Mouse (Mus musculus): Measurements from ENCODE around the gene Ctnna2.

Gene Ctnna2

GRCm38 (mm10) chr6:77599244-77599643 is 380.3 kb downstream of the Ctnna2 start:
- in situ Hi-C loops (cut with MboI, MseI) = no loop called here

GRCm38 (mm10) chr6:77582568-77582967 is 396.9 kb downstream of the Ctnna2 start:
- in situ Hi-C loops (cut with MboI, MseI) = no loop called here

- in situ Hi-C loops (cut with MboI, MseI) = no loop called here
These were observed 398.6 kb downstream of the Ctnna2 start for GRCm38 (mm10) chr6:77580926-77581325.

- in situ Hi-C loops (cut with MboI, MseI) = no loop called here
These were observed 400.9 kb downstream of the Ctnna2 start for GRCm38 (mm10) chr6:77578612-77579011.

GRCm38 (mm10) chr6:77577585-77577984 is 401.9 kb downstream of the Ctnna2 start:
- in situ Hi-C loops (cut with MboI, MseI) = no loop called here

- in situ Hi-C loops (cut with MboI, MseI) = no loop called here
These were observed 406.9 kb downstream of the Ctnna2 start for GRCm38 (mm10) chr6:77572614-77573013.

- in situ Hi-C loops (cut with MboI, MseI) = no loop called here
These were observed 409.6 kb downstream of the Ctnna2 start for GRCm38 (mm10) chr6:77569851-77570250.

GRCm38 (mm10) chr6:77556181-77556580 is 423.3 kb downstream of the Ctnna2 start:
- in situ Hi-C loops (cut with MboI, MseI) = no loop called here

GRCm38 (mm10) chr6:77537055-77537807 is 442.3 kb downstream of the Ctnna2 start:
- in situ Hi-C loops (cut with MboI, MseI) = no loop called here

- in situ Hi-C loops (cut with MboI, MseI) = no loop called here
These were observed 451.9 kb downstream of the Ctnna2 start for GRCm38 (mm10) chr6:77527636-77528035.

- in situ Hi-C loops (cut with MboI, MseI) = no loop called here
These were observed 457.7 kb downstream of the Ctnna2 start for GRCm38 (mm10) chr6:77521836-77522235.

- in situ Hi-C loops (cut with MboI, MseI) = no loop called here
These were observed 463.0 kb downstream of the Ctnna2 start for GRCm38 (mm10) chr6:77516515-77516914.

- in situ Hi-C loops (cut with MboI, MseI) = no loop called here
These were observed 467.7 kb downstream of the Ctnna2 start for GRCm38 (mm10) chr6:77511805-77512204.

GRCm38 (mm10) chr6:77491721-77492120 is 487.8 kb downstream of the Ctnna2 start:
- in situ Hi-C loops (cut with MboI, MseI) = no loop called here

- in situ Hi-C loops (cut with MboI, MseI) = no loop called here
These were observed 492.8 kb downstream of the Ctnna2 start for GRCm38 (mm10) chr6:77486658-77487057.

- in situ Hi-C loops (cut with MboI, MseI) = no loop called here
These were observed 497.4 kb downstream of the Ctnna2 start for GRCm38 (mm10) chr6:77482081-77482480.

GRCm38 (mm10) chr6:77475354-77475753 is 504.1 kb downstream of the Ctnna2 start:
- in situ Hi-C loops (cut with MboI, MseI) = no loop called here

GRCm38 (mm10) chr6:77473256-77473655 is 506.2 kb downstream of the Ctnna2 start:
- in situ Hi-C loops (cut with MboI, MseI) = no loop called here

GRCm38 (mm10) chr6:77468058-77468457 is 511.4 kb downstream of the Ctnna2 start:
- in situ Hi-C loops (cut with MboI, MseI) = no loop called here

- in situ Hi-C loops (cut with MboI, MseI) = no loop called here
These were observed 516.8 kb downstream of the Ctnna2 start for GRCm38 (mm10) chr6:77462737-77463136.

GRCm38 (mm10) chr6:77457919-77458318 is 521.6 kb downstream of the Ctnna2 start:
- in situ Hi-C loops (cut with MboI, MseI) = no loop called here

GRCm38 (mm10) chr6:77446861-77447260 is 532.6 kb downstream of the Ctnna2 start:
- in situ Hi-C loops (cut with MboI, MseI) = no loop called here

- in situ Hi-C loops (cut with MboI, MseI) = no loop called here
These were observed 535.6 kb downstream of the Ctnna2 start for GRCm38 (mm10) chr6:77443906-77444305.

GRCm38 (mm10) chr6:77441051-77441450 is 538.4 kb downstream of the Ctnna2 start:
- in situ Hi-C loops (cut with MboI, MseI) = no loop called here
